8 mouse cellular contexts compared by ENCODE assay signal in genomic region chr1:193172991-193173809, GRCm38 (mm10). TPM values are rescaled to one million over a fixed set of nuclear protein-coding genes. Genes with fewer than 3 reads are reported as not detected.
A peak's percentile ranks its signal among the peaks of the same experiment; 100 is the strongest.
DNase-seq lines count a peak whose midpoint lies in the region; ATAC-seq and TF ChIP-seq lines count a peak whose summit lies in the region.

No protein-coding gene starts in this region.

- H3K36me3 ChIP-seq in MEL (ENCODE audit: control insufficient read depth in 1 of 2, insufficient read depth in 2 of 2, low read length in 2 of 2) = peaks cover 0 to 45% of the 10 kb centered on the region in 2 experiments; a peak in 2 of 4 replicates
- H3K36me3 ChIP-seq in forebrain, postnatal 0 days (ENCODE audit: insufficient read depth) = no peaks in the 10 kb centered on the region
- H3K36me3 ChIP-seq in lung, embryonic 15.5 days = no peaks in the 10 kb centered on the region

- peak in 1 of 2 experiments; percentile 37; a peak in 1 of 4 replicates for TF ChIP-seq EP300 in MEL (IDR thresholded peaks at IDR 0.05; ENCODE audit: low read depth in 1 of 2, low read length in 2 of 2)

- H3K9ac ChIP-seq in MEL (ENCODE audit: control insufficient read depth, low read depth, low read length, poor library complexity, severe bottlenecking) = peak overlapping the region; percentile 87
- H3K9ac ChIP-seq in forebrain, postnatal 0 days = peak overlapping the region; percentile 84
- H3K9ac ChIP-seq in lung, embryonic 15.5 days = peak overlapping the region; percentile 70

- H3K27ac ChIP-seq in MEL (ENCODE audit: control insufficient read depth, low read depth, low read length) = peak overlapping the region; percentile 82
- peak overlapping the region; percentile 42 for H3K27ac ChIP-seq in cerebellum, adult 2 months (ENCODE audit: insufficient read depth, low read length)
- H3K27ac ChIP-seq in forebrain, postnatal 0 days (ENCODE audit: low read depth, low read length) = peak overlapping the region; percentile 87
- peak overlapping the region; percentile 84 for H3K27ac ChIP-seq in lung, embryonic 15.5 days

- peaks cover 14% of the 10 kb centered on the region for H3K79me2 ChIP-seq in MEL (ENCODE audit: control insufficient read depth, insufficient read depth, low read length, poor library complexity)

- no peak for TF ChIP-seq CTCF in MEL (IDR thresholded peaks at IDR 0.05 in 2 of 3, conservative IDR thresholded peaks at IDR 0.05 in 1 of 3; ENCODE audit: control insufficient read depth in 1 of 3, insufficient read depth in 1 of 3, low read depth in 2 of 3, low read length in 3 of 3, poor library complexity in 1 of 3, severe bottlenecking in 1 of 3)
- no peak for TF ChIP-seq CTCF in cerebellum, adult 2 months (IDR thresholded peaks at IDR 0.05; ENCODE audit: borderline replicate concordance, insufficient read depth, low read depth, low read length)
- TF ChIP-seq CTCF in forebrain, postnatal 0 days (IDR thresholded peaks at IDR 0.05; ENCODE audit: low read depth) = peak; percentile 52

- under 1% methylated on average over 48 of the region's 48 CpGs for WGBS in cerebellum, adult 2 months
- WGBS in forebrain, postnatal 0 days = under 1% methylated on average over 48 of the region's 48 CpGs
- WGBS in lung, embryonic 15.5 days = under 1% methylated on average over 48 of the region's 48 CpGs

- peaks cover 9 to 41% of the 10 kb centered on the region in 2 experiments for H3K4me1 ChIP-seq in MEL (ENCODE audit: control insufficient read depth in 1 of 2, insufficient read depth in 2 of 2, low read length in 2 of 2)
- no peaks in the 10 kb centered on the region; the same call in 1 of the 2 replicates for H3K4me1 ChIP-seq in cerebellum, adult 2 months (ENCODE audit: control insufficient read depth, insufficient read depth, low read length)
- H3K4me1 ChIP-seq in forebrain, postnatal 0 days (ENCODE audit: insufficient read depth) = peaks cover 18% of the 10 kb centered on the region; the same call in 1 of the 2 replicates
- H3K4me1 ChIP-seq in lung, embryonic 15.5 days = peaks cover 30% of the 10 kb centered on the region

- peak; percentile 99 for DNase-seq in MEL (ENCODE audit: low read depth, low spot score)
- DNase-seq in cerebellum, adult 2 months = peak; percentile 95 to 98
- peak; percentile 99 for DNase-seq in forebrain, postnatal 0 days
- peak; percentile 97 for DNase-seq in heart, postnatal 4 days
- DNase-seq in layer of hippocampus, adult 8-10 months (ENCODE audit: low spot score in 2 of 2) = peak; percentile 96
- DNase-seq in ovary, adult 18-20 months (ENCODE audit: low spot score) = peak; percentile 94
- DNase-seq in thymus, postnatal 0 days (ENCODE audit: low spot score) = peak; percentile 100

- peak overlapping the region; percentile 75 for H3K4me2 ChIP-seq in forebrain, postnatal 0 days (ENCODE audit: low read depth)
- H3K4me2 ChIP-seq in lung, embryonic 15.5 days = peak overlapping the region; percentile 72

- peak overlapping the region; percentile 80 to 81 for H3K4me3 ChIP-seq in MEL (ENCODE audit: control insufficient read depth in 1 of 2, insufficient read depth in 1 of 2, low read depth in 2 of 2, low read length in 2 of 2)
- H3K4me3 ChIP-seq in cerebellum, adult 2 months (replicated peaks; ENCODE audit: insufficient read depth, low read depth, low read length) = peak overlapping the region; percentile 76
- H3K4me3 ChIP-seq in forebrain, postnatal 0 days (ENCODE audit: low read depth, low read length) = peak overlapping the region; percentile 76
- H3K4me3 ChIP-seq in lung, embryonic 15.5 days = peak overlapping the region; percentile 61

- ATAC-seq in forebrain, postnatal 0 days = peak; percentile 99
- peak; percentile 99 for ATAC-seq in lung, embryonic 15.5 days (ENCODE audit: borderline replicate concordance, extremely low read depth, low FRiP score, low TSS enrichment)

- H3K27me3 ChIP-seq in MEL (ENCODE audit: control insufficient read depth in 1 of 2, insufficient read depth in 2 of 2, low read length in 2 of 2) = no peaks in the 10 kb centered on the region
- no peaks in the 10 kb centered on the region for H3K27me3 ChIP-seq in cerebellum, adult 2 months (ENCODE audit: control insufficient read depth, insufficient read depth, low read length)
- no peaks in the 10 kb centered on the region for H3K27me3 ChIP-seq in forebrain, postnatal 0 days (ENCODE audit: insufficient read depth, low read length)
- no peaks in the 10 kb centered on the region for H3K27me3 ChIP-seq in lung, embryonic 15.5 days

- no peaks in the 10 kb centered on the region for H3K9me3 ChIP-seq in MEL (replicated peaks; ENCODE audit: insufficient read depth, low read length)
- no peaks in the 10 kb centered on the region for H3K9me3 ChIP-seq in forebrain, postnatal 0 days (ENCODE audit: low read length)
- no peaks in the 10 kb centered on the region for H3K9me3 ChIP-seq in lung, embryonic 15.5 days

- no peak for TF ChIP-seq RAD21 in MEL (IDR thresholded peaks at IDR 0.05; ENCODE audit: low read depth, low read length)

- peak; percentile 81 to 94 for TF ChIP-seq POLR2A in MEL (IDR thresholded peaks at IDR 0.05; ENCODE audit: control insufficient read depth in 1 of 2, insufficient read depth in 1 of 2, low read depth in 1 of 2, low read length in 2 of 2, poor library complexity in 1 of 2)
- peak; percentile 97 for TF ChIP-seq POLR2A in cerebellum, adult 2 months (IDR thresholded peaks at IDR 0.05; ENCODE audit: borderline replicate concordance, insufficient read depth, low read length)

RNA-seq across cellular contexts. Expression of gene A130010J15Rik, which starts 5.4 kb away (rescaled TPM):
- 12.5 and 13.2 TPM in 2 replicates for total RNA-seq in MEL (2012; rRNA removed)
- 1 to 10 TPM in 1 of 2 experiments, not detected in 1; 5.8 TPM for polyA plus RNA-seq in MEL (2012; ENCODE audit: insufficient read depth in 1 of 2, insufficient read length in 2 of 2, low read depth in 1 of 2, low replicate concordance in 2 of 2, missing spikeins in 1 of 2)
- 4.0 and 4.3 TPM in 2 replicates for polyA plus RNA-seq in cerebellum, adult 2 months (2012; rRNA removed)
- total RNA-seq in forebrain, postnatal 0 days (2014; rRNA removed) = 16.2 and 18.2 TPM in 2 replicates
- polyA plus RNA-seq in forebrain, postnatal 0 days (2015; fragmentation: Nextera tagmentation; extraction: Ambion mirVana) = 9.6 and 10.8 TPM in 2 replicates
- total RNA-seq in heart, postnatal 4 days (2021) = 1 to 10 TPM; 5.3 to 7.8 TPM
- 1 to 10 TPM; 4.7 to 5.7 (median 5.3) TPM for total RNA-seq in layer of hippocampus, adult 8-10 months (2022)
- 13.6 and 14.1 TPM in 2 replicates for polyA plus RNA-seq in lung, embryonic 15.5 days (2015; fragmentation: Nextera tagmentation; extraction: Ambion mirVana)
- 13.7 and 14.4 TPM in 2 replicates for polyA plus RNA-seq in thymus, postnatal 0 days (2015; fragmentation: Nextera tagmentation; extraction: Ambion mirVana)

RNA-seq across cellular contexts. Expression of gene Irf6, which starts 20.3 kb away (rescaled TPM):
- 0.03 and 0.15 TPM in 2 replicates for total RNA-seq in MEL (2012; rRNA removed)
- under 1 TPM in 1 of 2 experiments, not detected in 1; 0.19 TPM for polyA plus RNA-seq in MEL (2012; ENCODE audit: insufficient read depth in 1 of 2, insufficient read length in 2 of 2, low read depth in 1 of 2, low replicate concordance in 2 of 2, missing spikeins in 1 of 2)
- polyA plus RNA-seq in cerebellum, adult 2 months (2012; rRNA removed) = 0.89 and 2.0 TPM in 2 replicates
- 0.33 and 0.62 TPM in 2 replicates for total RNA-seq in forebrain, postnatal 0 days (2014; rRNA removed)
- 0.29 and 0.48 TPM in 2 replicates for polyA plus RNA-seq in forebrain, postnatal 0 days (2015; fragmentation: Nextera tagmentation; extraction: Ambion mirVana)
- total RNA-seq in heart, postnatal 4 days (2021) = 1 to 10 TPM; 6.0 to 7.5 TPM
- total RNA-seq in layer of hippocampus, adult 8-10 months (2022) = 1 to 10 TPM in 2 of 4 experiments, under 1 TPM in 2; 0.67 to 3.4 (median 1.00) TPM
- 14.9 and 15.4 TPM in 2 replicates for polyA plus RNA-seq in lung, embryonic 15.5 days (2015; fragmentation: Nextera tagmentation; extraction: Ambion mirVana)
- 9.4 and 10.0 TPM in 2 replicates for polyA plus RNA-seq in thymus, postnatal 0 days (2015; fragmentation: Nextera tagmentation; extraction: Ambion mirVana)

RNA-seq across cellular contexts. Expression of gene Traf3ip3, which starts 28.3 kb away (rescaled TPM):
- total RNA-seq in MEL (2012; rRNA removed) = 5.2 and 7.2 TPM in 2 replicates
- polyA plus RNA-seq in MEL (2012; ENCODE audit: insufficient read depth in 1 of 2, insufficient read length in 2 of 2, low read depth in 1 of 2, low replicate concordance in 2 of 2, missing spikeins in 1 of 2) = 1 to 10 TPM in 1 of 2 experiments, not detected in 1; 9.7 TPM
- polyA plus RNA-seq in cerebellum, adult 2 months (2012; rRNA removed) = 0.79 and 0.80 TPM in 2 replicates
- total RNA-seq in forebrain, postnatal 0 days (2014; rRNA removed) = 0.69 and 1.8 TPM in 2 replicates
- polyA plus RNA-seq in forebrain, postnatal 0 days (2015; fragmentation: Nextera tagmentation; extraction: Ambion mirVana) = 1.6 and 2.1 TPM in 2 replicates
- 1 to 10 TPM; 1.0 to 1.4 TPM for total RNA-seq in heart, postnatal 4 days (2021)
- 1 to 10 TPM; 1.2 to 8.0 (median 5.2) TPM for total RNA-seq in layer of hippocampus, adult 8-10 months (2022)
- polyA plus RNA-seq in lung, embryonic 15.5 days (2015; fragmentation: Nextera tagmentation; extraction: Ambion mirVana) = 2.9 and 3.8 TPM in 2 replicates
- polyA plus RNA-seq in thymus, postnatal 0 days (2015; fragmentation: Nextera tagmentation; extraction: Ambion mirVana) = 193 and 196 TPM in 2 replicates

RNA-seq across cellular contexts. Expression of gene Lamb3, which starts 34.3 kb away (rescaled TPM):
- total RNA-seq in MEL (2012; rRNA removed) = 0.35 TPM in 1 of 2 replicates, not detected in the other
- under 1 TPM in 1 of 2 experiments, not detected in 1; 0.03 TPM for polyA plus RNA-seq in MEL (2012; ENCODE audit: insufficient read depth in 1 of 2, insufficient read length in 2 of 2, low read depth in 1 of 2, low replicate concordance in 2 of 2, missing spikeins in 1 of 2)
- polyA plus RNA-seq in cerebellum, adult 2 months (2012; rRNA removed) = 3.9 and 4.1 TPM in 2 replicates
- 1.5 and 3.6 TPM in 2 replicates for total RNA-seq in forebrain, postnatal 0 days (2014; rRNA removed)
- polyA plus RNA-seq in forebrain, postnatal 0 days (2015; fragmentation: Nextera tagmentation; extraction: Ambion mirVana) = 0.98 and 1.1 TPM in 2 replicates
- 1 to 10 TPM; 8.3 to 9.7 TPM for total RNA-seq in heart, postnatal 4 days (2021)
- 1 to 10 TPM in 2 of 4 experiments, under 1 TPM in 2; 0.70 to 2.4 (median 1.5) TPM for total RNA-seq in layer of hippocampus, adult 8-10 months (2022)
- polyA plus RNA-seq in lung, embryonic 15.5 days (2015; fragmentation: Nextera tagmentation; extraction: Ambion mirVana) = 38.1 and 43.9 TPM in 2 replicates
- polyA plus RNA-seq in thymus, postnatal 0 days (2015; fragmentation: Nextera tagmentation; extraction: Ambion mirVana) = 21.1 and 22.2 TPM in 2 replicates

RNA-seq across cellular contexts. Expression of gene Diexf, which starts 43.1 kb away (rescaled TPM):
- total RNA-seq in MEL (2012; rRNA removed) = 20.6 and 21.8 TPM in 2 replicates
- polyA plus RNA-seq in MEL (2012; ENCODE audit: insufficient read depth in 1 of 2, insufficient read length in 2 of 2, low read depth in 1 of 2, low replicate concordance in 2 of 2, missing spikeins in 1 of 2) = 10 to 100 TPM in 1 of 2 experiments, not detected in 1; 45.4 TPM
- 17.7 and 18.9 TPM in 2 replicates for polyA plus RNA-seq in cerebellum, adult 2 months (2012; rRNA removed)
- total RNA-seq in forebrain, postnatal 0 days (2014; rRNA removed) = 11.4 and 18.6 TPM in 2 replicates
- polyA plus RNA-seq in forebrain, postnatal 0 days (2015; fragmentation: Nextera tagmentation; extraction: Ambion mirVana) = 4.0 and 6.2 TPM in 2 replicates
- total RNA-seq in heart, postnatal 4 days (2021) = 10 to 100 TPM; 10.2 to 11.8 TPM
- total RNA-seq in layer of hippocampus, adult 8-10 months (2022) = 10 to 100 TPM; 24.8 to 36.4 (median 30.2) TPM
- polyA plus RNA-seq in lung, embryonic 15.5 days (2015; fragmentation: Nextera tagmentation; extraction: Ambion mirVana) = 7.0 and 7.4 TPM in 2 replicates
- polyA plus RNA-seq in thymus, postnatal 0 days (2015; fragmentation: Nextera tagmentation; extraction: Ambion mirVana) = 10.2 and 12.9 TPM in 2 replicates

Comparison
In these comparisons a context has a peak if more than half of its experiments do, and no peak if none do; other contexts are left out.
1. Peak in every context shown above with its lines: DNase-seq, ATAC-seq, H3K4me3 ChIP-seq and H3K27ac ChIP-seq.
2. RNA of gene Traf3ip3, which starts 28.3 kb away (polyA plus RNA-seq): 193 to 196 TPM in thymus, postnatal 0 days; 9.7 TPM in MEL, 2.9 to 3.8 TPM in lung, embryonic 15.5 days, 1.6 to 2.1 TPM in forebrain, postnatal 0 days and 0.79 to 0.80 TPM in cerebellum, adult 2 months; every median in the first group is over 10 times any median in the second.